ENCODE assay signal across 27 mouse cellular contexts in the genomic region with DNA sequence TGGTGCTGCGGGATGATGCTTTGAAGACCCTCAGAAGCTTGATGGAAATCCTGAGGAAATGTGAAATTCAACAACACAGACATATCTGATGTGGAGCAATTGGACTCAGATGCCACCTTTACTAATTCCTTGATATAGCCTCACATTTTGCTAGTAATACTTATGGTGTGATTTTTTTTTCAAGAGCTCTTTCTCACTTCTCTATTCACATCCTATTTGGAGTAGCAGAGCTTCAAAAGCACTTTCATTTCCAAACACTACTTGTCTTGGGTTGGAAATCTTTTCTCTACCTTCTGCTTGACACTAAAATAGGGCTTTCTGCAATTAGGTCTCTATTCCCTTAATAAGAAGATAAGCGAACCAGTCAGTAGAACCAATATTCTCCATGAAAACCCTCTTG.
"Had no signal": no experiment of that assay in that cellular context is flagged by ENCODE, and none has a peak within 500 bp of the region (broad histone marks: within the 10 kb centered on the region; RNA-seq: fewer than 3 reads in every experiment).

No protein-coding gene starts in this region.

- H3K4me1 ChIP-seq: embryonic facial prominence, embryonic 10.5 days; embryonic facial prominence, embryonic 12.5 days; embryonic facial prominence, embryonic 13.5 days; embryonic facial prominence, embryonic 15.5 days; forebrain, embryonic 10.5 days; forebrain, embryonic 12.5 days; forebrain, embryonic 13.5 days; forebrain, embryonic 15.5 days had no signal

- H3K27ac ChIP-seq: embryonic facial prominence, embryonic 10.5 days; embryonic facial prominence, embryonic 12.5 days; embryonic facial prominence, embryonic 13.5 days; embryonic facial prominence, embryonic 15.5 days; forebrain, embryonic 10.5 days; forebrain, embryonic 12.5 days; forebrain, embryonic 13.5 days; forebrain, embryonic 15.5 days; gastrocnemius, adult 2 months; heart, adult 2 months had no signal

- H3K9ac ChIP-seq: embryonic facial prominence, embryonic 12.5 days; embryonic facial prominence, embryonic 13.5 days; embryonic facial prominence, embryonic 15.5 days; forebrain, embryonic 12.5 days; forebrain, embryonic 13.5 days; forebrain, embryonic 15.5 days; forebrain, postnatal 0 days had no signal

- H3K4me2 ChIP-seq: embryonic facial prominence, embryonic 12.5 days; embryonic facial prominence, embryonic 13.5 days; embryonic facial prominence, embryonic 15.5 days; forebrain, embryonic 12.5 days; forebrain, embryonic 13.5 days; forebrain, embryonic 15.5 days had no signal

- ATAC-seq: forebrain, embryonic 13.5 days; forebrain, embryonic 14.5 days; forebrain, embryonic 15.5 days; forebrain, embryonic 16.5 days; forebrain, postnatal 0 days had no signal

- H3K9me3 ChIP-seq: embryonic facial prominence, embryonic 10.5 days; embryonic facial prominence, embryonic 12.5 days; embryonic facial prominence, embryonic 13.5 days; embryonic facial prominence, embryonic 15.5 days; forebrain, embryonic 10.5 days; forebrain, embryonic 12.5 days; forebrain, embryonic 13.5 days; forebrain, embryonic 15.5 days had no signal

- DNase-seq: cerebellum, adult 9-10 months; cerebellum, adult 9-11 months; cerebellum, postnatal 10 days; cerebellum, postnatal 14 days; cerebellum, postnatal 25 days; cerebellum, postnatal 36 days; embryo, embryonic 11 days; forebrain, postnatal 0 days; gastrocnemius, adult 2 months; gastrocnemius, postnatal 10 days; gastrocnemius, postnatal 14 days; gastrocnemius, postnatal 25 days; gastrocnemius, postnatal 36 days; heart, adult 11 months; heart, adult 18-20 months; heart, adult 2 months had no signal

- H3K4me3 ChIP-seq: embryonic facial prominence, embryonic 10.5 days; embryonic facial prominence, embryonic 12.5 days; embryonic facial prominence, embryonic 13.5 days; embryonic facial prominence, embryonic 15.5 days; erythroblast, embryonic 14.5 days; forebrain, embryonic 10.5 days; forebrain, embryonic 12.5 days; forebrain, embryonic 13.5 days; forebrain, embryonic 15.5 days; gastrocnemius, adult 2 months; heart, adult 2 months had no signal

- H3K27me3 ChIP-seq: embryonic facial prominence, embryonic 12.5 days; embryonic facial prominence, embryonic 13.5 days; embryonic facial prominence, embryonic 15.5 days; forebrain, embryonic 12.5 days; forebrain, embryonic 13.5 days; forebrain, embryonic 15.5 days had no signal

- H3K36me3 ChIP-seq: embryonic facial prominence, embryonic 10.5 days; embryonic facial prominence, embryonic 12.5 days; embryonic facial prominence, embryonic 13.5 days; embryonic facial prominence, embryonic 15.5 days; forebrain, embryonic 10.5 days; forebrain, embryonic 12.5 days; forebrain, embryonic 15.5 days had no signal
